Mouse (Mus musculus): ENCODE measurements around the gene Phkg2. TPM values are rescaled to one million over a fixed set of nuclear protein-coding genes. Genes with fewer than 3 reads are reported as not detected.
A peak's percentile ranks its signal among the peaks of the same experiment; 100 is the strongest.
"Not testable (repeated sequence)": the region's sequence is repeated elsewhere in the genome, so short reads cannot be mapped to it uniquely, and the experiment has no call there.

Phkg2 gene
- total RNA-seq, 2 experiments from 2014 or later = 7.6 to 9.8 TPM

DNA sequence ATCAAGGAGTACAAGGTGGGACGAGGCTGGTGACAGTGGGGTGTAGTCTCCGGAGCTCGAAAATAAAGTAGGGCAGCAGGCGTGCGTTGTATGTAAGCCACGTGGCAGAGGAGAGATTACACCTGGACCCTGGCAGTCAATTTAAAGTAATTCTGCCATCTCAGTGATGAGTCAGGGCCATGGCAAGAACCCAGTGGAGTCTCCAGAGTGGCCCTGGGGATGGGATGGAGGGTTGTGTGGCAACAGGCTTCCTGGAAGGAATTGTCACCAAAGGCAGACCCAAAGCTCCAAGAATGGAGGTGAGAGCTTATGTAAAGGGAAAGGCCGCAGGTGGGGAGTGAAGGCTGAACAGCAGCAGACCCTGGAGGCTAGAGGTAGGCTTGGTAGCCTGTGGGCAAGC, 27.5 kb downstream of the Phkg2 start:
- intact Hi-C loops (cut with DNase I) = no loop called here
- no peak for DNase-seq

DNA sequence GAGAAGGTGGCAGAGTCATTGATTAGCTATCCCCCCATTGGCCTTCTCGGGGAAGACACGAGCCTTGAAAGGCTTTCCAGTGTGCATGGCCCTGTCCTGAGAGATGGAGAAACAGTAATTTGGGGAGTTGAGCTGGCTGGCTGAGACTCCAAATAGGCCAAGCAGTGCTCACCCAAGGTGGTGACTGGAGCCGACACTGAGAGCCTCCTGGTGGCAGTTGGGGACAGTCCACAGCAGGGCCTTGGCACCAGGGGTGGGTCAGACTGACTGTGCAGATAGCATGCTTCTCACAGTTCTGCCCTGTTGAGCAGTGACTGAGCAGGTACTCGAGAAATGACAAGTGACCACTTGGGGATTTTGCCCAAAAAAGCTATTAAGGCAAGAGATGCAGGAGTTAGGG, 28.6 kb downstream of the Phkg2 start:
- DNase-seq = no peak
- intact Hi-C loops (cut with DNase I) = no loop called here

DNA sequence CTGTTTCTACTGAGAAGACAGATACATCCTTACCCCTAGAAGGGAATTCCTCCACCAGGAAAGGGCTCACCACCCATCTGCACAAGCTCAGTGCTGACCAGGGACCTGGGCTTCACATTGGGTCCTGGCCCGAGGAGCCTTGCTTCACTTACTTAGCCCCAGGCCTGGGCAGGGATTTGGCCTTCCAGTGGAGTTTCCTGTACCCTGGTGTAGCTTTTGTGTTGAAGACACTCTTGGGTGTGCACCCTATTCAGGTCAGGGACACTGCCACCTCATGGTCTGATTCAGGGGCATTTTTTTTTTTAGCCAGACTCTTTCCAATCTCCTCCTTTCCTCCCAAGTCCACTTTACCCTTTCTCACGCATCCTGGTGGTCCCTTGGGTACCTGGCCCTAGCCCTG, 29.8 kb downstream of the Phkg2 start:
- DNase-seq = no peak
- intact Hi-C loops (cut with DNase I) = no loop called here

DNA sequence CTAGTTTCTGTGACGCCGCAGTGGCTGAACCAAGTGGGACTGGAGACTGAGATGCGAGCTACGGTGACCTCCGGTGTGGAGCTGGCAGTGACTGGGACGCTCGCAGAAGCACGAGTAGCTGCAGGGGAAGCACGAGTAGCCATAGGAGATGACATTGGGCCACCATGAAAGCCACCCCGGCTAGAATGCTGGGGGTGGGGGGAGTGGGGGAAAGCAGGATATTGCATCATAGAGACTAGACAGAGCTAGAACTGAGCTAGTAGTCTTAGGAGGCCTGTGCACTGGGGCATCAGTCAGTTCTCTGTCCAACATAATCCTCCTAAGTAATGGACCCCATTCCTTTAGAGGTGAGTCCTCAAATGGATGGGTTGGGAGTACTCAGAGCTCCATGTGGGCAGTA, 31.1 kb downstream of the Phkg2 start:
- intact Hi-C loops (cut with DNase I) = no loop called here
- no peak for DNase-seq

DNA sequence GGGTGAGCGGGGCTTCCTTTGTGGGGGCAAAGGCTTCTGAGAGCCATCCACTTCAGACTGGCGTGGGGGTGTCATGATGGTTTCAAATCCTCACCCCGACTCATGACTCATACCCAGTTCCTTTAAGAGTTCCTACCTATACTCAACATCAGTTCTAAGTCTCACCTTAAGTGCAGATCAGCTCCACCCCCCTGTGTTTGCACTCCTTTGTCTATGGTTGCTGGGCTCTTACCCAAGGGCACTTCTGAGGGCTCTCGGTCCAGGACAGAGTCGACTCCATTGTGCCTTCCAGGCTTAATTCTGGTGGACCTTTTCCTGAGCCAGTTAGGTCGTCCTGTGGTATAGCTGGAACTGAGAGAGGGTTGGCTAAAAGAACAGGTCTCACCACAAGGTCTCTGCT, 34.0 kb downstream of the Phkg2 start:
- intact Hi-C loops (cut with DNase I) = no loop called here
- DNase-seq = no peak

DNA sequence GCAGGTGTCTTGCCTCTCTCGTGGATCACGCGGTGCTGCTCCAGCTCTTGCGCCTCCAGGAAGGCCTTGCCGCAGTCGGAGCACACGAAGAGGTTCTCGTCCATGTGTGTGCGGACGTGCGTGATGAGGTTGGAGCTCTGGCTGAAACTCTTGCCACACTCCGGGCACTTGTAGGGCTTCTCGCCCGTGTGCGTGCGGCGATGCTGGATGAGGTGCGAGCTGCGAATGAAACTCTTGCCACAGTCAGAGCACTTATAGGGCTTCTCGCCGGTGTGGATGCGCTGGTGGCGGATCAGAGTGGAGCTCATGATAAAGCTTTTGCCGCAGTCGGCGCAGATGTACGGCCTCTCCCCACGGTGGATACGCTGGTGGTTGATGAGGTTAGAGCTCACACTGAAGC, 37.9 kb downstream of the Phkg2 start:
- intact Hi-C loops (cut with DNase I) = no loop called here
- DNase-seq = no peak

DNA sequence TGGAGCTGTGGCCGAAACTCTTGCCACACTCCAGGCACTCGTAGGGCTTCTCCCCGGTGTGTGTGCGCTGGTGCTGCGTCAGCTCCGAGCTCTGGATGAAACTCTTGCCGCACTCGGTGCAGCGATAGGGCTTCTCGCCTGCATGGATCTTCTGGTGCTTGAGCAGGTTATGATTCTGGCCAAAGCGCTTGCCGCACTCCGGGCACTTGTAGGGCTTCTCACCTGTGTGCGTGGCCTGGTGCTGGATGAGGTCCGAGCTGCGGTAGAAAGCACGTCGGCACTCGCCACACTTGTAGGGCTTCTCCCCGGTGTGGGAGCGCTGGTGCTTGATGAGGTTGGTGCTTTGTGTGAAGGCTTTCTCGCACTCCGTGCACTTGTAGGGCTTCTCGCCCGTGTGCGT, 38.4 kb downstream of the Phkg2 start:
- no peak for DNase-seq
- intact Hi-C loops (cut with DNase I) = no loop called here

DNA sequence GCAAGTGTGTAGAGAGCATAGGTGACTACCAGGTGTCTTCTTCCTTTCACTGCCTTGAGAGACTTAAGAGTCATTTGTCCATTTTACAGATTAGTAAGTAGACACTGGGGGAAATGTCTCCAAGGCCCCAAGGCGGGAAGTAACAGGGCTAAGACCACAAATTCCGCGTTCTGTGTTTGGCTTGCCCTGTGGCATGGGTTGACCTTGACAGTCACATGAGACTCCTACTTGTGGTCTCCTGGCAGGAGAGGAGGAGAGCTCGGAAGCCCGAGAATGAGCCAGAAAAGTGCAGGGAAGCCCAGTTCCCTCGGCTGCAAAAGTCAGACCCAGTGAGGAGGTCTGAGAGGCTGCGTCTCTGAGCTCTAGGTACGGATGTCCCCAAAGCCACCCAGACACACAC, 40.4 kb downstream of the Phkg2 start:
- intact Hi-C loops (cut with DNase I) = no loop called here
- no peak for DNase-seq

DNA sequence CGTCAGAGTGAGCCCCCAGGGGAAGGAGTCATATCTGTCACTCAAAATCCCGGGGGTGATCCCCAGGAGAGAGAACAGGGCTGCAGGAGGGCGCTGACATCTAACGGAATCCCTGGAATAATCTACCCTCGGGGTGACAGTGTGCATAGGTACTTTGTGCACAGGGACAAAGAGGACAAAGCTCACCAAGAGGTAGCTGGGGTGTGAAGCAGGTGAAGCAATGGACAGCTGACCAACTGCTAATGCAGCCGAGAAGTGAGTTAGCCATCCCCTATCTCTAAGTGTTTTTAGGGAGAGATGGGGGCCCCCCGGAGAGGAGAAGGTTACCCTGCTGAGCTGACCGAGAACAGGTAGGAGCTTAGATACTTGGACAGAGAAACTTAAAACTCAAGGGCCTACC, 41.0 kb downstream of the Phkg2 start:
- intact Hi-C loops (cut with DNase I) = loop anchor here (1.0 kb wide), 1 partner anchor 23 kb away; no protein-coding TSS in a partner anchor

DNA sequence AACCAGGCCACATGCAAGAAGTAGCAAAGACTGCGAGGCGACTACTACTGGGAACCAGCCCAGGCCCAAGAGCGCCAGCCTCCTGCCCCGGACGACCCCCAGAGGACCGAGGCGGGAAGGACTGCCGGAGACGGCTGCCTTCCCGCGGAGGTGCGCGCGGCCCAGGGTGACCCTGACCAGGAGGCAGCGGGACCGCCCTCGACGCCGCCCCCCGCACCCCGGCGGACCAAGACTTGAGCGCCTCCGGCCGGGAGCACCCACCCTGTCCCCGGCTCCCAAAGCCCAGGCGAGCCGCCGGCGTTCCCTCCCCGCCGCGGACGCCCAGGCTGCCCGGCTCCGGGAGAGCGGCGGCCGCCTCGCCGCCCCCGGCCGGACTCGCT, 41.4 kb downstream of the Phkg2 start:
- intact Hi-C loops (cut with DNase I) = loop anchor here (1.0 kb wide), 1 partner anchor 23 kb away; no protein-coding TSS in a partner anchor
- peak in 1 of 2 experiments; percentile 41 for DNase-seq

More for the DNA sequence above, 41.0 kb downstream of the Phkg2 start:
- no peak for DNase-seq

DNA sequence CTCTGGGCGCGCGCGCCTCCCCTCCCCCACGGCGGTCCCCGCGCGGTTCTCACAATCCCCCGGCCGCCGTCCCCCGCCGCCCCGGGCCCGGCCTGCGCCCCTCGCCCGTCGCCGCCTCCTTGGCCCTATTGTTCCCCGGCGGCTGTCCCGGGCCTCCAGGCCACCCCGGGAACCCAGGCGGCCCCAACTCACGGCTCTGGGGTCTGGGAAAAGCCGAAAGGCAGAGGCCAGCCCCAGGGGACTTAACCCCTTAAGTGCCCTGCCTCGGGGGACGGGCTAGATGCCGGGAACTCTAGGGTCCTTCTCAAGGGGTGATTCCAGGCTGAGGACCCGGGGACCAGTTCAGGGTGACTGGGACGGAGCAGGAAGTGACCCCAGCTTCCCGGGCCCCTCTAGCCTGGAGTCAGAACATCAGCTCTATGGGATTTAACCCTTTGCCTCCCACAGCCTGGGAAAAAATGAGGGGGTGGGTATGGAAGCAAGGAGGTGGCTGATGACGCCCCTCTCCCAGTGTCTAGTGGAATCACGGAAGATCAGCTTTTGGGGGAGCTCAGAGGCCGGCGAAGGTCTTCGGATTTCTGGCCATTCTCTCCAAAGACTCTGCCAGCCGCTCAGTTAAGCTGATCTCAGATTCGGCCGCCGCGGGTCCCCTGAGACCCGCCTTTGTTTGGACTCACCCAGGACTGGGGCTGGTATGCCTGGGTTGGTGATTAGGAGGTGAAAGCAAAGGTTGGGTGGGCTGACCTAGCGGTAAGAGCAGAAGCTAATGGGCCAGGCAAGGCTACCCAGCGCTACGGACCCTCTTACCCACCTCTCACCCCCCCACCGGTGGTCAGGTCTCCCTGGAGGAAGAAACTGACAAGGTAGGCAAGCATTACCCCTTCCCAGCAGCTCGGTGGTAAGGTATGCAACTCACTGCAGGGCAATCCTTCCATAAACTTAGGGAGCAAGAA, 42.0 kb downstream of the Phkg2 start, which contains the start of gene Zfp629:
Zfp629 (minus strand) TSS at position 907 of the 953 bp plus-strand sequence.
- DNase-seq = peak; percentile 60 to 71
- intact Hi-C loops (cut with DNase I) = loop anchor here (1.0 kb wide), 1 partner anchor 22 kb away; no protein-coding TSS in a partner anchor

DNA sequence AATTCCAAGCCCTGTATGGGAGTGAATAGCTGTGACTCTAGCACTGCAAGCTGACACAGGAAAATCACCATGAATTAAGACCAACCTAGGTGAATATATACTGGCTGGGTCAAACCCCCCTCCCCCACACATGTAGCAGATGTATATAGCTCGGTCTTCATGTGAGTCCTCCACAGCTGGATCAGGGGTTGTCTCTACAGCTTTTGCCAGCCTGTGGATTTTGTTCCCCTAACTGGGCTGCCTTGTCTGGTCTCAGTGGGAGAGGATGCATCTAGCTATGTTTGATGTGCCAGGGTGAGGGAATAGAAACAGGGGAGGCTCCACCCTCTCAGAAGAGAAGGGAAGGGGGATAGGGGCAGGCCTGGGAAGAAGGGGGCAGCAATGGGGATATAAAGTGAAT, 43.2 kb downstream of the Phkg2 start:
- DNase-seq = no peak
- intact Hi-C loops (cut with DNase I) = no loop called here

DNA sequence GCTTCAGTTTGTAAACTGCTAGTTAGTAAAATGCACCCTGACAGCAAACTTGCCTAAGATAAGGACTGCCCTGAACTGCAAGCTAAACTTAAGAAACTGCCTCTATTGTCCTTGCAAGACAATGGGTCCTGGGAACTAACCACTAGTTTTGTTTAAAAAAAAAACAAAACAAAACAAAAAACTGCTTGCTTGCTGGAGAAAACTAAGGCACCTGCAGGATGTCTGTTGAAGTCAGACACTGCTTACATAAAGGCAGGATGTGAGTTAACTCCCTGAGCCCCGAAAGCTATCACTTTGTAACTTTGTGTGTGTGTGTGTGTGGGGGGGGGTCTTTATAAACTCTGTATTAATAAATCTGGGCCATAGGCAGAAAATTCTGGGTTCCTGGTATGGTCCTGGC, 43.7 kb downstream of the Phkg2 start:
- DNase-seq = no peak
- intact Hi-C loops (cut with DNase I) = no loop called here

DNA sequence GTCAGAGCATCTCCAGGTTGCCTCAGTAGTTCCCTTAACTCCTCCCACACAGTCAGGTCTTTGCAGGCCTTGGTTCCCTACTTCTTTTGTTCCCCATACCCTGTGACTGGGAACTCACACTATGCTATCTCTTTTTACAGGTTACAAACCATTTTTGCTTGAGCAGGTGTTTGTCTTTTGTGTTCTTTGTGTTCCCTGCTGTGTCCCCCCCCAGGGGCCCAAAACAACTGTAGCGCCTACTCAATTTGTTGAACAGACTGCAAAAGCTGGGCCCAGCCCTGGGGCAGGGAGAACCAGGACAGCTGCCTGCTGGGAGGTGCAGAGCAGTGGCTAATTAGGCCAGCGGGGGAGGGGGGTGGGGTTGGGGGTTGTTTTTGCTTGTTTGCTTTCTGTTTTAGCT, 44.8 kb downstream of the Phkg2 start:
- DNase-seq = no peak
- intact Hi-C loops (cut with DNase I) = no loop called here

DNA sequence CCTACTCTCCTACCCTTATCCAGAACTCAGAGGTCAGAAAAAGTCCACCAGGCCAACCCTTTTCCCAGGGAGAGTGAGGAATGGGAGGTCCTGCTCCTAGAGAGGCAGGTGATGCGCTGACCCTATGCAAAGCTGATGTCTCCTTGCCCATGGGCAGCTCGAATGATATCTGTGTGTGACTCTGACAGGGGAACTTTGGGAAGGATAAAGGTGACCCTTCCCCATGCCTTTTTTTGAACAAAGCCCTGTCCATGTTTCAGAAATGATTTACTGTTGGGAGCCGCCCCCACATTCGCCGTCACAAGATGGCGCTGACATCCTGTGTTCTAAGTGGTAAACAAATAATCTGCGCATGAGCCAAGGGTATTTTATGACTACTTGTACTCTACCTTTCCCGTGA, 45.3 kb downstream of the Phkg2 start:
- DNase-seq; intact Hi-C loops (cut with DNase I): not testable (repeated sequence)

DNA sequence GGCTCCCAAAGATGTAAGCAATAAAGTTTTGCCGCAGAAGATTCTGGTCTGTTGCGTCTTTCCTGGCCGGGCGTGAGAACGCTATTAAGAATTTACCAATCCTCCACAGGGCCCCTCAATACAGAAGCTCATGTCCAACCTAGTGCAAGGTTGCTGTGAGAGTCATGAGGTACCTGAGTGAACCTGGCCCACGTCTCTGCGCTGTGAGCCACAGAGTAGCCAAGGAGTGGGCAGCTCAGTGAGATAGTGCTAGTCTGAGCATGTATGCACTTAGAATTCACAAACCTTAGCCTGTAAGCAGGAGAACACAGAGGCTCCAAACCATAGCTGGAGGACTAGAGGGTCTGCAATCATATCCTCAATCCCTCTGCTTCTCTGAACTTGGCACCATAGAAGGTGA, 52.9 kb downstream of the Phkg2 start:
- DNase-seq = no peak
- intact Hi-C loops (cut with DNase I) = no loop called here

DNA sequence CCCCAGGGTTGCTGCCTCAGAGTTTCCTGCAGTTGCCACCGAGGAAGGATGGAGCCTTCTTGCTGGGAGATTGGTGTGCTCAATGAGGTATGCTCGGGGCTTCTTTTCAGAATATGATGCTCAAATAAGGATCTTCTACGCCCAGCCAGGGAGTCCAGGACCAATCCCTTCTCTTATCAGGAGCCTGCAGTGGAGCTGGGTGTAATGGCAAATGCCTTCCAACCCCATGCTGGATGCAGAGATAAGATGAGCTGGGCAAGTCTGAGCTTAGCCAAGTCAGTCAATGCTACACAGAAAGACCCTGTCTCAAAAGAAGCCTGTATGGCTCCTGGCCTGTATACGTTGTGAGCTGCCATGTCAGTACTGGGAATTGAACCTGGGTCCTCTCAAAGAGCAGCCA, 53.3 kb downstream of the Phkg2 start:
- intact Hi-C loops (cut with DNase I) = no loop called here
- DNase-seq = no peak

DNA sequence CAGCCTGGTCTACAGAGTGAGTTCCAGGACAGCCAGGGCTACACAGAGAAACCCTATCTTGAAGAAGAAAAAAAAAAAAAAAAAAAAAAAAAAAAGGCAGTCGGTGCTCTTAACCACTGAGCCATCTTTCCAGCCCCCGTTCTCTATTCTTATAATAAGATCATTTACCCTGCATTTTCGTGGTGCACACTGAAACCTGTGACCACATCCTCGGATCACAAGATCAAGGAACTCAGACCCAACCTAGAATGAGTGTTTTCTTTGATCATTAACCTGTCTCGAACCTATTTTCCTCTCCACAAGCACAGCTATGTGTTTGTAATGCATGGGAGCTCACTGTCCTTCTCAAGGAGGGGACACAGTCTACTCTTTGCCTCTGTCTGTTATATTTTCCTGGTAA, 55.5 kb downstream of the Phkg2 start:
- intact Hi-C loops (cut with DNase I) = no loop called here
- no peak for DNase-seq

DNA sequence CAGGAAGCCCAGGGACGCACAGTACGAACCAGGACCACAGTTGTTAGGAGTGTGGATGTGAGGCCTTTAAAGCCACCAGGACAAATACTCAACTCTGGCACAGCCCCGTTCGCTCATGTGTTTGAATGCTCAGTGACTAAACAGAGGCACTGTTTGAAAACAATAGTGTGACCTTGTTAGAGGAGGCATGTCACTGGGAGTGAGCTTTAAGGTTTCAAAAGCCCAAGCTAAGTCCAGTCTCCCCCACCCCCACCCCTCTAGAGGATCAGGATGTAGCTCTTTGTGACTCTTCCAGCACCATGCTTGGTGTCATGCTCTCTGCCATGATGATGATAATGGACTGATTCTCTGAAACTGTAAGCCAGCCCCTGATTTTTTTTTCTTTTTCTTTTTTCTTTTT, 58.3 kb downstream of the Phkg2 start:
- no peak for DNase-seq
- intact Hi-C loops (cut with DNase I) = no loop called here
